Mouse (Mus musculus) MEL (cell line): ENCODE data around the gene Adam22. TPM values are rescaled to one million over a fixed set of nuclear protein-coding genes. Genes with fewer than 3 reads are reported as not detected.

Experiments used
- DNase-seq: peaks from one replicate; pipeline ENCODE4 v3.0.0; 2011; ENCODE audit warnings: low read depth, low spot score
- H3K27ac ChIP-seq: 2 replicates; pipeline ENCODE4 v1.5.1; 2012; ENCODE audit warnings: low read depth, mild to moderate bottlenecking, control low read depth, low read length, moderate library complexity; ENCODE audit not compliant: control insufficient read depth
- H3K27me3 ChIP-seq, 2 experiments: fragments of 150-350 bp in 1 of 2; sonication (generic) in 1 of 2; 2 replicates each; pipeline ENCODE4 v1.6.1; 2012; ENCODE audit warnings: low read length in 2 of 2, mild to moderate bottlenecking in 2 of 2, improper control_type of control experiment in 1 of 2, moderate library complexity in 1 of 2; ENCODE audit not compliant: insufficient read depth in 2 of 2, control insufficient read depth in 1 of 2
- H3K36me3 ChIP-seq, 2 experiments: 2 replicates each; pipeline ENCODE4 v1.6.1; 2012 to 2014; ENCODE audit warnings: low read length in 2 of 2, improper control_type of control experiment in 1 of 2, inconsistent platforms in 1 of 2, mild to moderate bottlenecking in 1 of 2; ENCODE audit not compliant: insufficient read depth in 2 of 2, control insufficient read depth in 1 of 2
- H3K4me1 ChIP-seq, 2 experiments: fragments of 150-350 bp in 1 of 2; sonication (generic) in 1 of 2; 2 replicates each; pipeline ENCODE4 v1.6.1; 2012; ENCODE audit warnings: low read length in 2 of 2, improper control_type of control experiment in 1 of 2, mild to moderate bottlenecking in 1 of 2; ENCODE audit not compliant: insufficient read depth in 2 of 2, control insufficient read depth in 1 of 2
- H3K4me3 ChIP-seq, 2 experiments: fragments of 150-350 bp in 1 of 2; sonication (generic) in 1 of 2; 2 replicates each; pipeline ENCODE4 v1.5.1; 2012; ENCODE audit warnings: low read depth in 2 of 2, low read length in 2 of 2, mild to moderate bottlenecking in 2 of 2, moderate library complexity in 2 of 2, control low read depth in 1 of 2, improper control_type of control experiment in 1 of 2; ENCODE audit not compliant: control insufficient read depth in 1 of 2, insufficient read depth in 1 of 2
- H3K79me2 ChIP-seq: 2 replicates; pipeline ENCODE4 v1.6.1; 2012; ENCODE audit warnings: mild to moderate bottlenecking, low read length, moderate library complexity; ENCODE audit not compliant: control insufficient read depth, poor library complexity, insufficient read depth
- H3K9ac ChIP-seq: 2 replicates; pipeline ENCODE4 v1.6.1; 2012; ENCODE audit warnings: low read depth, mild to moderate bottlenecking, control low read depth, low read length, moderate library complexity; ENCODE audit not compliant: control insufficient read depth, poor library complexity, severe bottlenecking
- H3K9me3 ChIP-seq: fragments of 150-350 bp; sonication (generic); replicated peaks from 2 replicates; pipeline ENCODE4 v1.6.1; 2012; ENCODE audit warnings: mild to moderate bottlenecking, low read length, improper control_type of control experiment, moderate library complexity; ENCODE audit not compliant: insufficient read depth
- CHD1 ChIP-seq: IDR thresholded peaks from 2 replicates; pipeline ENCODE4 v1.6.1; 2012; ENCODE audit warnings: low read depth, mild to moderate bottlenecking, inconsistent platforms, low read length, improper control_type of control experiment
- CHD2 ChIP-seq: IDR thresholded peaks from 2 replicates; pipeline ENCODE4 v1.6.1; 2011; ENCODE audit warnings: low read length, improper control_type of control experiment
- EP300 ChIP-seq, 2 experiments: IDR thresholded peaks; 2 replicates each; pipeline ENCODE4 v1.6.1; 2011; ENCODE audit warnings: improper control_type of control experiment in 2 of 2, low read length in 2 of 2, low read depth in 1 of 2, mild to moderate bottlenecking in 1 of 2
- ETS1 ChIP-seq: IDR thresholded peaks from 2 replicates; pipeline ENCODE4 v1.6.1; 2012; ENCODE audit warnings: low read depth, mild to moderate bottlenecking, inconsistent platforms, low read length, improper control_type of control experiment, moderate library complexity
- GABPA ChIP-seq: IDR thresholded peaks from 2 replicates; pipeline ENCODE4 v1.6.1; 2012; ENCODE audit warnings: low read depth, mild to moderate bottlenecking, inconsistent platforms, low read length, improper control_type of control experiment, moderate library complexity
- GATA1 ChIP-seq: IDR thresholded peaks from 2 replicates; pipeline ENCODE4 v1.6.1; 2011; ENCODE audit warnings: low read depth, low read length, improper control_type of control experiment
- MAX ChIP-seq: IDR thresholded peaks from 2 replicates; pipeline ENCODE4 v1.6.1; 2011; ENCODE audit warnings: low read length, improper control_type of control experiment
- MEF2A ChIP-seq: IDR thresholded peaks from 2 replicates; pipeline ENCODE4 v1.6.1; 2014; ENCODE audit warnings: low read depth, mild to moderate bottlenecking, inconsistent platforms, low read length, improper control_type of control experiment; ENCODE audit not compliant: poor library complexity, insufficient replicate concordance, severe bottlenecking; ENCODE audit errors: extremely low read depth
- MYB ChIP-seq: IDR thresholded peaks from 2 replicates; pipeline ENCODE4 v1.6.1; 2011; ENCODE audit warnings: mild to moderate bottlenecking, low read depth, low read length, improper control_type of control experiment
- MYC ChIP-seq: IDR thresholded peaks from 2 replicates; pipeline ENCODE4 v1.6.1; 2011; ENCODE audit warnings: low read depth, mild to moderate bottlenecking, low read length, improper control_type of control experiment, moderate library complexity
- POLR2A ChIP-seq, 2 experiments: IDR thresholded peaks; 2 replicates each; pipeline ENCODE4 v1.6.1; 2011 to 2012; ENCODE audit warnings: low read length in 2 of 2, mild to moderate bottlenecking in 2 of 2, control low read depth in 1 of 2, improper control_type of control experiment in 1 of 2, low read depth in 1 of 2, moderate library complexity in 1 of 2; ENCODE audit not compliant: control insufficient read depth in 1 of 2, insufficient read depth in 1 of 2, poor library complexity in 1 of 2
- RCOR1 ChIP-seq: IDR thresholded peaks from 2 replicates; pipeline ENCODE4 v1.6.1; 2012; ENCODE audit warnings: low read depth, mild to moderate bottlenecking, inconsistent platforms, low read length, improper control_type of control experiment
- SIN3A ChIP-seq: IDR thresholded peaks from 2 replicates; pipeline ENCODE4 v1.6.1; 2012; ENCODE audit warnings: low read length, improper control_type of control experiment, inconsistent platforms
- TBP ChIP-seq: IDR thresholded peaks from 2 replicates; pipeline ENCODE4 v1.8.0; 2011; ENCODE audit warnings: low read depth, low read length, improper control_type of control experiment
- TCF12 ChIP-seq: IDR thresholded peaks from 2 replicates; pipeline ENCODE4 v1.6.1; 2014; ENCODE audit warnings: low read depth, mild to moderate bottlenecking, inconsistent platforms, low read length, improper control_type of control experiment, moderate library complexity
- USF2 ChIP-seq, 2 experiments: IDR thresholded peaks; 2 replicates each; pipeline ENCODE4 v1.6.1; 2011 to 2012; ENCODE audit warnings: improper control_type of control experiment in 2 of 2, low read length in 2 of 2, borderline replicate concordance in 1 of 2, inconsistent platforms in 1 of 2, low read depth in 1 of 2, mild to moderate bottlenecking in 1 of 2; ENCODE audit not compliant: insufficient read depth in 1 of 2
- ZC3H11A ChIP-seq: IDR thresholded peaks from 2 replicates; pipeline ENCODE4 v1.6.1; 2012; ENCODE audit warnings: low read depth, mild to moderate bottlenecking, inconsistent platforms, low read length, improper control_type of control experiment
- ZKSCAN1 ChIP-seq: IDR thresholded peaks from 2 replicates; pipeline ENCODE4 v1.6.1; 2012; ENCODE audit warnings: low read depth, mild to moderate bottlenecking, inconsistent platforms, low read length, improper control_type of control experiment, moderate library complexity
- polyA plus RNA-seq, 2 experiments: library from polyadenylated mRNA; stranded (reverse) in 1 of 2; unstranded in 1 of 2; fragments of >175 nt in 1 of 2; fragments of >200 nt in 1 of 2; gene quantifications; 2 replicates each; pipeline versions ENCODE4 v1.2.1 to v1.2.4; 2012; ENCODE audit warnings: low replicate concordance in 2 of 2, low read depth in 1 of 2; ENCODE audit not compliant: insufficient read length in 2 of 2, insufficient read depth in 1 of 2, missing spikeins in 1 of 2
- total RNA-seq: library from RNA; depleted of rRNA; stranded (reverse); fragments of 300-350 nt; gene quantifications from 2 replicates; pipeline ENCODE4 v1.2.3, GENCODE M21; 2012

Adam22 gene
- total and polyA plus RNA-seq, 3 experiments = 1.2 to 1.6 TPM; not detected in 1

DNA sequence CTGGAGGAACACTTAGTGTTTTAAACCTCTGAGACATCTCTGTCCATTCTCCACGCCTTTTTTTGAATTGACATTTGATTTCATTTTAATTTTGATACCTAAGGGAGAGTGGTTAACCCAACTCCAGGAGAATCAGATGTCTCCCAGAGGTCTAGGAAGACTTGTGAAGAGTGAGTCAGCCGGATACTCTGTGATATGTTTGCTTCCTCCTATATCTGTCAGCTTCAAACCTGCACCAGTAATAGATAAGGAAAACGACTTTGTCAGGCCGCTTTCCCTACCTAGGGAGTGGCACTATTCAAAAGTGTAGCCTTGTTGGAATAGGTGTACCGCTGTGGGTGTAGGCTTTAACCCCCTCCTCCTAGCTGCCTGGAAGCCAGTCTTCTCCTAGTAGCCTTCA lies 821 bp upstream of the Adam22 start:
- no peaks in the 10 kb centered on the region for H3K9me3 ChIP-seq
- DNase-seq = peak; percentile 72
- peak overlapping the region; percentile 53 for H3K27ac ChIP-seq
- no peak overlapping the region for H3K9ac ChIP-seq
- peaks cover 0 to 10% of the 10 kb centered on the region in 2 experiments; a peak in 2 of 4 replicates for H3K36me3 ChIP-seq
- peaks cover 0 to 12% of the 10 kb centered on the region in 2 experiments; a peak in 3 of 4 replicates for H3K4me1 ChIP-seq
- no peaks in the 10 kb centered on the region for H3K79me2 ChIP-seq
- H3K4me3 ChIP-seq = no peak overlapping the region
- TF ChIP-seq POLR2A (IDR thresholded peaks at IDR 0.05; ENCODE audit: control insufficient read depth in 1 of 2, insufficient read depth in 1 of 2, low read depth in 1 of 2, low read length in 2 of 2, poor library complexity in 1 of 2) (no peak), ZKSCAN1 (no peak), MEF2A (no peak), EP300 (IDR thresholded peaks at IDR 0.05; ENCODE audit: low read depth in 1 of 2, low read length in 2 of 2) (peak; percentile 84 to 86), GATA1 (peak; percentile 86), CHD1 (no peak), RCOR1 (0 out of 2 replicates have a peak, but pooled peaks have one; percentile 28), SIN3A (no peak), CHD2 (no peak), ETS1 (peak; percentile 41; the same call in 1 of the 2 replicates), GABPA (no peak), MYB (peak; percentile 52; the same call in 1 of the 2 replicates), ZC3H11A (no peak), TCF12 (peak; percentile 63; the same call in 1 of the 2 replicates), USF2 (IDR thresholded peaks at IDR 0.05; ENCODE audit: borderline replicate concordance in 1 of 2, insufficient read depth in 1 of 2, low read depth in 1 of 2, low read length in 2 of 2) (no peak), MAX (no peak)
- no peaks in the 10 kb centered on the region for H3K27me3 ChIP-seq

DNA sequence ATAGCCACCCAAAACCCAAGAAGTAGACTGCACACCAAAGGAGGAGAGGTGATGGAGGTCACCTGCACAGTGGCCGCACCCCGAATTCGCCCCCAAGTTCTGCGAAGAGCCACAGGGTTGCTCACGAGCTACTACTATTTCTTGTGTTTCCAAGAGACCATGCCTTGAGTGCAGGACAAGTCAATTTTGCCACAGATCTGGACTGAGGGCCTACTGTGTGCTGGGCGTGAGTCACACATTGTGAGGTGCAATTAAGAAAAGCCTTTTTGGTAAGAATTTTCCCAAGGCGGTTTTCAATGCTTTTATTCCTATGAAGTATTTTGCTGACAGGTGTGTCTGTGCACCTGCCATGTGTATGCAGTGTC lies 350 bp upstream of the Adam22 start:
- H3K9ac ChIP-seq = peak overlapping the region; percentile 60
- no peaks in the 10 kb centered on the region for H3K9me3 ChIP-seq
- peak in 1 of 2 experiments; percentile 12; a peak in 1 of 4 replicates for TF ChIP-seq POLR2A (IDR thresholded peaks at IDR 0.05; ENCODE audit: control insufficient read depth in 1 of 2, insufficient read depth in 1 of 2, low read depth in 1 of 2, low read length in 2 of 2, poor library complexity in 1 of 2)
- peak; percentile 94 for TF ChIP-seq ZKSCAN1
- no peak for TF ChIP-seq TBP
- TF ChIP-seq MYC = no peak
- H3K27ac ChIP-seq = peak overlapping the region; percentile 45
- DNase-seq = no peak
- H3K27me3 ChIP-seq = no peaks in the 10 kb centered on the region
- H3K4me3 ChIP-seq = peak overlapping the region; percentile 57 to 75; a peak in 3 of 4 replicates
- no peaks in the 10 kb centered on the region for H3K79me2 ChIP-seq
- peaks cover 0 to 10% of the 10 kb centered on the region in 2 experiments; a peak in 2 of 4 replicates for H3K36me3 ChIP-seq
- H3K4me1 ChIP-seq = peaks cover 0 to 12% of the 10 kb centered on the region in 2 experiments; a peak in 3 of 4 replicates
